Mouse (Mus musculus) retina, adult 2 months (tissue): Measurements from ENCODE around the gene Sec31b.

Experiments used
- DNase-seq: peaks from one replicate; pipeline ENCODE4 v3.0.0-alpha.2; 2012; ENCODE audit warnings: low read depth, low spot score

Sec31b gene

DNA sequence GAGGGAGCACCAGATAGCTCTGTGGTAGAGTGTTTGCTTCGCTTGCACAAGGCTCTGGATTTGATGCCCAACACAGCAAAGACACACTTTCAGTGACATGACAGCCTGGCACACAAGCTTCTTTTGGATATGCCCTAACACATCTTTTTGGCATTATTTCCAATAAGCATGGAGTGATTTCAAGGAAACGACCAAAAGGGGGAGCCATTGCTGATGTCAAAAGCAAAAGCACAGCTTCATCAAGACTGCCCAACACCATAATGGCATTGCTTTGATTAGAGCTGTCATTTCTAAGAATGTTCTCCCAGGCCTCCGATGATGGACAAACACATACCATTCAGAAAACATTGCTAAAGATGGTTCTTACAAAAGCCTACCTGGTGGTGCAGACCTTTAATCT lies 69.1 kb downstream of the Sec31b start:
- no peak for DNase-seq

DNA sequence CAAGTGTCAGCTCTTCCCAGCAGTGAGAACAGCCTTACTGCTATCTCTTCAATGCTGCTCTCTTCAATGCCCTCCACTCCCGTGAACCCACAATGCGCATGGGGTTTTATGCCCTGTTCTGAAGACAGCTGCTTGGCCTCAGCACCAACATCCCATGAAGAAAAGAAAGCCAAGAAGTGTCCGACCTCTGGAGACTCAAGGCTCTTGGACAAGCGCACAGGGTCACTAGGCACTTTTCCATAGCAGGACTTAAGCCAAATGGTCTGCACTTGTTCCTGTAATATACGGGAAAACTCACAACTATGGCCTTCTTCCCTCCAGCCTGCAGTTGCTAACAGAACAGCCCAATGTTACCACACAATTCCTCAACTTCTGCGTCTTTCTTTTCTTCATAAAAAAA lies 70.4 kb downstream of the Sec31b start:
- no peak for DNase-seq

- DNase-seq, result peak; percentile 26
Measured at GRCm38 (mm10) chr19:44474158-44474557, 71.5 kb downstream of the Sec31b start.
